Mouse (Mus musculus): ENCODE results near the gene Tns1.

DNA sequence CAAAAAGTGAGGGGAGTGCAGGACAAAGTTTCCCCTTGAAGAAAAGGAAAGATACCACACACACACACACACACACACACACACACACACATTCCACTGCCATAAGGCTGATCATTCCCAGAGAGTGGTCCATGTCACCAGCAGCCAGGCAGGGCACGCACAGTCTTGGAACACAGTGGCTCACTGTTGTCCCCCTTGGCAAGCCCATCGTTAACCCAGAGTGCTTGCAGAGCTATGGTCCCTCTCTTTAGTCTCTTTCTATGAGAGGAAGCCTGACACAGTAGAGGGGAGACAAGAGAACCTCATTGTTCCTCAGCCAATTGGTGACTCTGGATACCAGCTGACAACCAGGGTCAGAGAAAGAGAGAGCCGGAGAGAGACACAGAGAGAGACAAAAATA lies 179.9 kb downstream of the Tns1 start:
- TF ChIP-seq CTCF (IDR thresholded peaks at IDR 0.05; ENCODE audit: low read depth) (no peak), EP300 (optimal IDR thresholded peaks at IDR 0.05) (no peak)
